Mouse (Mus musculus) heart, postnatal 10 days (tissue): ENCODE data around the gene Bfsp1. TPM values are rescaled to one million over a fixed set of nuclear protein-coding genes. Genes with fewer than 3 reads are reported as not detected.

Experiments used
- DNase-seq, 2 experiments: peaks; one replicate each; pipeline ENCODE4 v3.0.0; 2021
- intact Hi-C: fragments of 180-260 bp; cut with DNase I; formaldehyde crosslinking; loops from one replicate; pipeline ENCODE4 v1.15.1; 2025
- total RNA-seq, 2 experiments: library from RNA; stranded (reverse); gene quantifications; 2 replicates each; pipeline ENCODE4 v1.2.3; 2021

Bfsp1 gene
- total RNA-seq, 2 experiments from 2014 or later = 0.62 to 0.82 TPM

GRCm38 (mm10) chr2:143806924-143807664 lies 55.9 kb downstream of the Bfsp1 start:
- no peak for DNase-seq
- intact Hi-C loops = no loop called here

- intact Hi-C loops = no loop called here
- no peak for DNase-seq
These were observed 56.6 kb downstream of the Bfsp1 start for GRCm38 (mm10) chr2:143806140-143806923.

GRCm38 (mm10) chr2:143801097-143801496 lies 61.9 kb downstream of the Bfsp1 start:
- intact Hi-C loops = no loop called here
- DNase-seq = no peak

- intact Hi-C loops = no loop called here
- DNase-seq = no peak
These were observed 66.5 kb downstream of the Bfsp1 start for GRCm38 (mm10) chr2:143796335-143797013.

- intact Hi-C loops = no loop called here
- no peak for DNase-seq
These were observed 67.1 kb downstream of the Bfsp1 start for GRCm38 (mm10) chr2:143795858-143796257.

- DNase-seq = no peak
- intact Hi-C loops = no loop called here
These were observed 73.1 kb downstream of the Bfsp1 start for GRCm38 (mm10) chr2:143789911-143790310.

- intact Hi-C loops = no loop called here
- no peak for DNase-seq
These were observed 82.7 kb downstream of the Bfsp1 start for GRCm38 (mm10) chr2:143780310-143780709.

Other genes with a start within 250 kb of the Bfsp1 start
- 100 to 1,000 TPM; 486 to 498 TPM for gene Dstn, start 52.1 kb upstream of the Bfsp1 start, total RNA-seq
- gene Rrbp1, start 148.1 kb upstream of the Bfsp1 start, total RNA-seq = 100 to 1,000 TPM; 147 to 160 TPM
- not detected for gene Banf2, start 169.9 kb upstream of the Bfsp1 start, total RNA-seq